Mouse (Mus musculus): Measurements from ENCODE around the gene Hdac9. TPM values are rescaled to one million over a fixed set of nuclear protein-coding genes. Genes with fewer than 3 reads are reported as not detected.
"Not testable (repeated sequence)": the region's sequence is repeated elsewhere in the genome, so short reads cannot be mapped to it uniquely, and the experiment has no call there.

Hdac9 gene
- total RNA-seq, 2 experiments from 2014 or later: 0.94 to 1.7 TPM

- no peak for ATAC-seq (replicated peaks; ENCODE audit: low FRiP score, poor library complexity, severe bottlenecking)
These were observed 389.1 kb downstream of the Hdac9 start for GRCm38 (mm10) chr12:34527761-34528160.

DNA sequence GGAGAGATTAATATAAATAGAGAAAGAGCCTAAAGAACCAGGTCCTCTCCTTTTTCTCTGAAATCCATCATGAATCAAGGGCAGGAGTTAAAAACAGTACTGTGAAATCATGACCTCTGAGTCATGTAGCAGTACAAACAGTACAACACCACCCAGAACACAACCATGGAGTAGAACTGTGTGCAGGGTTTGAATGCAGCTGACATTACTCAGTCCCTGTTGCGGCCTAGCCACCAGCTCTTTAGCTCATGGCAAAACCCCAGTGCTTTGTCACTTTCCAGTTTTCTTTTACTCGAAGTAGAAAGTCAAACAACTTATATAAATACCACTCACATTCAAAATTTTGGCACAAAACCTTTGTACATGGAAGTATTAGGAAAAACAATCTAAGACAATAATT is 395.4 kb downstream of the Hdac9 start:
- no peak for ATAC-seq (replicated peaks; ENCODE audit: low FRiP score, poor library complexity, severe bottlenecking)

GRCm38 (mm10) chr12:34516769-34517562 is 399.9 kb downstream of the Hdac9 start:
- ATAC-seq (replicated peaks; ENCODE audit: low FRiP score, poor library complexity, severe bottlenecking): no peak

DNA sequence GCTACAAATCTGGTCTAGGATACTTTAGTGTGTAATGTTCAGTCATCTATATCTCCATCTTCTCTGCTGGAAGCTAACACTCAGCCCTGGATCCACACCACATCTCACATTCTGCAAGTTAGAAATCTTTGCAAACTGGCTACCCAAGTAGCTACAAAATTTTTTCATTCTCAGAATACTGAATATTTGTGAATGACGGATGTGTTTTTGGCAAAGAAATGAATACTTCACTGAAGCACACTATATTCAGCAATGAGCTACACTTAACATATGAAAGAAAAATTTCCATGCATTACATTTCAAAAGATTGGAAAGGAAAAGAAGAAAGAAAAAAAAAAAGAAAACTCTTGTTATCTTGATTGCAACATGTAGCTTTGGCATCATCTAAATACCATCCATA is 410.6 kb downstream of the Hdac9 start:
- no peak for ATAC-seq (replicated peaks; ENCODE audit: low FRiP score, poor library complexity, severe bottlenecking)

DNA sequence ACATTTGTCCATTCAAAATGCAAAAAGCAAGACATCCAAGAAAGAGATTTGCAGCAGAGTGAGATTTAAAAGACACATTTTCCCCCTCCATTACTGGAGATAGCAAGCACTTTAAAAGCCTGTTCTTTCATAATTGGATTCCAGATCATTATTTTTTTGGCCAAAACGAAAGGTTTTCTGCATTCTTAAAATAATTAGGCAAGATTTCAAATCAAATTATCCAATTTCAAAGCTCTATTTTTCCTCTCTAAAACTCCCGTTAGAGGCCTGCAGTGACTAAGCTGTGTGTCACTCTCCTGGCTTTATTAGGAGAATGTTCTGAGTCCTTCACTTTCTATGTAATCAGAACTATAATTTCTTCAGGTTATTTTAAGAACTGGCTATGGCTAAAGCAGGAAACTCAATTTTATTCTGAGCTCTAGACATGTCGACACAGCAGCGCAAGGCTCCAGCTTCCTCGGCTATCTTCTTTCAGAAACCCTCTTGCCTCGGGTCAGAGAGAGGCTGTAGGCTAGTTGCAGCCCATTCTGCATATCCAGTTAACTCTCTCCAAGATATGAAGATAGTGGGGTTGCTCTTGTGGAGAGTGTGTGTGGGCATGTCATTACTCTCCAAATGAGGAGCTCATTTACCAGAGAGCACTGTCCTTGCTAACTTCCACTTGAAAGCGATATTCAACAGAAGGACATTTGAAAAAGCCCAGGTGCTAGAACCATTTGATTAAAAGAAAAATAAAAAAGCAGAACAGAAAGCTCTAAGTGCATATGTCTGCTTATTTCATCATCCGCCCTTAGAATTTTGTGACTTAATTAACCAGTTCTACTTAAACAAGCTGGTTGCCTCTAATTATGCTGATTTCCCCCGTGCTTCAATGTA is 417.9 kb downstream of the Hdac9 start:
- ATAC-seq (replicated peaks; ENCODE audit: low FRiP score, poor library complexity, severe bottlenecking): no peak

GRCm38 (mm10) chr12:34498331-34498730 is 418.6 kb downstream of the Hdac9 start:
- ATAC-seq (replicated peaks; ENCODE audit: low FRiP score, poor library complexity, severe bottlenecking): no peak

DNA sequence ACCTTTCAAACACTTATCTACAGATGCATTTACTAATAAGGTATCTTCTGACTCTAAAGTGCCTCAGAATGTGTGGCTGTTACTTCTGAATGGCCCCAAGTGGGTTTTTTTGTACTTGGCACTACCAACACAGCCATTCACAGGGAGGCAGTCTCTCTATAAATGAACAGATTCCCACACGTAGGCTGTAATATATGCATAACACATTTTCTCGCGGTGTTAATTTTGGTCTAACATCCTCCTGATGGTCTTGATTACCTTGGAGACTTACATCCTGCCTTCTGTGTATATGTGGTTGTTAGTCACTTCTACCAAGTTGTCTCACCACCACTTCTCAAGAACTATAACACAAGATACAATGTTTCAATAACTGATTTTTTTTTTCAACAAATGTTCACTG is 419.2 kb downstream of the Hdac9 start:
- ATAC-seq (replicated peaks; ENCODE audit: low FRiP score, poor library complexity, severe bottlenecking): no peak

GRCm38 (mm10) chr12:34495940-34496339 is 421.0 kb downstream of the Hdac9 start:
- ATAC-seq (replicated peaks; ENCODE audit: low FRiP score, poor library complexity, severe bottlenecking): no peak

- ATAC-seq (replicated peaks; ENCODE audit: low FRiP score, poor library complexity, severe bottlenecking): no peak
These were observed 427.3 kb downstream of the Hdac9 start for GRCm38 (mm10) chr12:34489629-34490028.

DNA sequence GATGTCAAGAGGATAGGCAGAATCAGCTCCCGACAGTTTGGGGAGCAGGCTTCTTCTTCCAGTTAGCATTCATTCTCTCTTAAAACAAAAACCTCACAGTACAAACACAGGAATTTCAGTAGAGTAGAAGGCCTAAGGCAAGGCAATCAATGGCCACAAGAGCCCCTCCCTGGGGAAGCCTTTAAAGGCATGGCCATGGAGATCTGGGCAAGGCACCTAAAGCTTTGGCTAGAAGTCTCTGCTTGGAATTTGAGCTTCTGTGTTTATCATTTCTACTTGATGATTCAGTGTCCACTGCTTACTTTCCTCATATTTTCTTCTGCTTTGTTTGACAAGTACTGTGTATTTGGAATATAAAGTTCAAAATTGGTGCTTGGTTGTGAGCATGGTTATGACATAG is 429.2 kb downstream of the Hdac9 start:
- no peak for ATAC-seq (replicated peaks; ENCODE audit: low FRiP score, poor library complexity, severe bottlenecking)

GRCm38 (mm10) chr12:34487021-34487420 is 429.9 kb downstream of the Hdac9 start:
- ATAC-seq (replicated peaks; ENCODE audit: low FRiP score, poor library complexity, severe bottlenecking): no peak

- ATAC-seq (replicated peaks; ENCODE audit: low FRiP score, poor library complexity, severe bottlenecking): no peak
These were observed 430.9 kb downstream of the Hdac9 start for GRCm38 (mm10) chr12:34486016-34486415.

DNA sequence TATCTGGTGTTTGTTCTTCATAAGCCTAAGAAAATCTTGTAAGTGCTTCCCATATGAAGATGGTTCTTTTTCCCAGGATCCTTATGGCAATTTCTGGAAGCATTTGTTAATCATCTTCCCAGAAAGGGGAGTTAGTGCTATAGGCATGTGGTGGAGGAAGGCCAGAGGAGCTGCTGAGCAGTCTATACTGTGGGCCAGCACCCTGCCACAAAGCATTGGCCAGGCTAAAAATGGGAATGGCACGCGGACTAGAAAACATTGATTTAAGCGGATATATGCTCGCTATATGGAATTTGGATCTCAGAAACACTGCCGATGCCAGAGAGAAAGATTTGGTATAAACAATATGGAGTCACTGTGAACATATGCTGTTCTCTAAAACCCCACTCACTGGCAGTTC is 435.2 kb downstream of the Hdac9 start:
- ATAC-seq (replicated peaks; ENCODE audit: low FRiP score, poor library complexity, severe bottlenecking): no peak

DNA sequence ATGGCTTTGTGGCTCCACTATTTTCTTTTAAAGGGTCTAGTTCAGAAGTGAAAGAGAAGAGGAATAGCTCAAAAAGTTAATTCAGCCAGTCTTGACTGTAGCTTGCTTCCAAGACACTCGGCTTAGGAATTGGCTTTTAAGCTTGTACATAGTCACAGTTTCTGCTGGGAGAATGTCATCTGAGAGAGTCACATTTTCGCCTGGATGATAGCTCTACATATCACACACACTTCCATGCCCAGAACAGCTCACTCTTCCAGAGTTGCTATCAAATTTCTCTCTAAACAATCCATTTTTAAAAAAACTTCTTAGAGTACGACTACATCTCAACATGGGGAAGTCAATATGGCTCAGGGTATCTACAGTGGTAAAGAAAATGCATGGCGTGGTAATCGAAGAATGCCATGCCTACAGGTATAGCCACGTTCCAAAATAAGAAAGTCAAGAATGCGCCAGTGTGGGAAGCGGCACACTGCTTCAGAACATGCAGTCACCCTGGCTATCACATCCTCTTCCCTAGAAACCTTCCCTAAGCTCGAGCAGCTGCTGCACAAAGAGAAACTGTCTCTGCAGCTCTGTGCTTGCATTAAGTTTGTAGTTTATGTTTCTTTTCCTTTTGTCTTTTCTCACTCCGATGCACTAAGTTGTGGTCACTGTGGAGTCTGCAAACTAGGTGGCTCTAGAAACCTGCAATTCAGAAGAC is 443.8 kb downstream of the Hdac9 start:
- ATAC-seq (replicated peaks; ENCODE audit: low FRiP score, poor library complexity, severe bottlenecking): no peak

DNA sequence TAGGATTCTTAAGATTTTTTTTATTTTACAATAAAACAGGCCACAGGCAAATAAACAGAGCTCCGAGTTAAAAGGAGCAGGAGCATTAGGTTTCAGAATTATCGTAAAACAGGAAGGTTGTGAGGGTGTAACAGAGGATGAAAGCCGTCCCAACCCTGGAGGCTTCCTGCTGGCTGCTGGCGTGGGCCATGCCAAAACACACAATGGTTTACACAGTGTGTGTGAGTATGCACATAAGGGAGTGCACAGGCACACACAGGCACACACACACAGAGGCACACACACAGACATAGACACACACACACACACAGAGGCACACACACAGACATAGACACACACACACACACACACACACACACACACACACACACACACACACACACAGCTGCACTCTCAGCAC is 444.4 kb downstream of the Hdac9 start:
- ATAC-seq (replicated peaks; ENCODE audit: low FRiP score, poor library complexity, severe bottlenecking): no peak

DNA sequence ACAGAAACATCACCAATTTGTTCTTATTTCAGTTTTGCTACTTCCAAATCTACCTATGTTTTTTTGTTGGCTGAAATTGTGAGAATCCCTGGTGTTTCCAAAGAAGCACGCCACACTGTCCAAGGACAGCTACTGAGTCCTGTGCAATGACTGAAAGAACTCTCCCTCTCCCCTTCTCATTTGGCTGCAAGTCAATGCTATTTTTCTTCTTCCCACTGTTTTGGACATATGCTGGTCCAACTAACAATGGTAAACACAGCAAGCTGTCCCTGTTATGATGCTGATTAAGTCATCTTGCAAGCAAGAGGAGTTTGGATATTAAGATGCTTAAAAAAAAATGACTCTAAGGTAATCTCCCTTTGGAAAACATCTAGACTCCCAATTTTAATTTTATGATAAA is 455.2 kb downstream of the Hdac9 start:
- ATAC-seq (replicated peaks; ENCODE audit: low FRiP score, poor library complexity, severe bottlenecking): no peak

GRCm38 (mm10) chr12:34452643-34453042 is 464.3 kb downstream of the Hdac9 start:
- ATAC-seq (replicated peaks; ENCODE audit: low FRiP score, poor library complexity, severe bottlenecking): no peak

DNA sequence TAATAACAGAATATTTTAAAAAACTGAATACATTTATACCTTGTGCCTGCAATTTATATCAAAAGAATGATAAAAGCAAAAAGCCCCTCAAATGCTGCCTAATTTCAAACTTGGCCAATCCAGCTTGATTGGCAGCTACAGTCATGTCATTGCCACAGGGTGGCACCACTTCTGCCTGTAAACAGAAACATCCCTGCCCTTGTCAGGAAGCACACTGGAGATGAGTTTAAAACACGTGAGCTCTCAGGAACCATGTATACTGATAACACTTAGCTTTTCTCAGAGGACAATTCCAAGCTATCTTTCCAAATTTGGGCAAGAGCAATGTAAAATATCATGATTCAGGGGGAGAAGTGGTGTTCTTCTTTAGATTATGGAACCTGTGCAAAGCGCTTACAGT is 465.7 kb downstream of the Hdac9 start:
- no peak for ATAC-seq (replicated peaks; ENCODE audit: low FRiP score, poor library complexity, severe bottlenecking)

GRCm38 (mm10) chr12:34444724-34445123 is 472.2 kb downstream of the Hdac9 start:
- not testable (repeated sequence) for ATAC-seq (replicated peaks; ENCODE audit: low FRiP score, poor library complexity, severe bottlenecking)

DNA sequence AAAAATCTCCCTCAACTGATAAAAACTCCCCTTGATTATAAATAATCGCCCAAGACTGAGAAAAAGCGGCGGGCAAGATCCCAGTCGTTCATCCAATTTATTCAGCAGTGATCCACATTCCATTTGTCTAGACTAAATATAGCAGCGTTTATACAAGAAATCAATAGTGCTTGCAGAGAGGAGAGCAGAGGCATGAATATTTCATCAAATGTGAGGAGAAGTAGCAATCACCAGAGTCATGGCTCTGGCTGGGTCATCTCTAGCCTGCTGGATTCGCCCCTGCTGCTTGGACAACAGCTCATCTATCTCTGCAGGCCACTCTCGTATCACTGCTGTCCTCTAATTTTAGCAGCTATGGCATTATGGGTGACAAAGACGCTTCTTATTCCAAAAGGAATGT is 476.0 kb downstream of the Hdac9 start:
- no peak for ATAC-seq (replicated peaks; ENCODE audit: low FRiP score, poor library complexity, severe bottlenecking)

All from erythroblast, adult 5-6 weeks (primary cell).